Mouse (Mus musculus) large intestine, adult 2 months (tissue): ENCODE data around the gene Inha. TPM values are rescaled to one million over a fixed set of nuclear protein-coding genes. Genes with fewer than 3 reads are reported as not detected.
A peak's percentile ranks its signal among the peaks of the same experiment; 100 is the strongest.

Experiments
- DNase-seq: peaks from one replicate; pipeline ENCODE4 v3.0.0-alpha.2; 2012; ENCODE audit warnings: low read depth, low spot score
- WGBS: fragments of 180-500 bp; shearing (Covaris S2); methylation state at CpG from one replicate; pipeline ENCODE4 v1.1.7; 2018; 5-methylcytosine and 5-hydroxymethylcytosine counted together
- polyA plus RNA-seq: library from polyadenylated mRNA; depleted of rRNA; stranded (reverse); fragments of >200 nt; gene quantifications from 2 replicates; pipeline ENCODE4 v1.2.3, GENCODE M21; 2012; rRNA removed

The Inha gene
- polyA plus RNA-seq, 1 experiment, result 2.7 TPM

GRCm38 (mm10) chr1:75549289-75550279 is 42.7 kb downstream of the Inha start:
- WGBS, result 72% methylated on average over 17 of the region's 17 CpGs
- no peak for DNase-seq

GRCm38 (mm10) chr1:75550586-75550985 is 43.7 kb downstream of the Inha start:
- 59% methylated on average over 15 of the region's 15 CpGs for WGBS
- no peak for DNase-seq

- no peak for DNase-seq
- 81% methylated on average over 7 of the region's 7 CpGs for WGBS
These were observed 48.8 kb downstream of the Inha start for GRCm38 (mm10) chr1:75555680-75556079.

- no peak for DNase-seq
- 84% methylated on average over 9 of the region's 9 CpGs for WGBS
These were observed 49.4 kb downstream of the Inha start for GRCm38 (mm10) chr1:75556143-75556781.

GRCm38 (mm10) chr1:75557041-75557440 is 50.2 kb downstream of the Inha start:
- WGBS, result 93% methylated on average over 7 of the region's 7 CpGs
- no peak for DNase-seq

GRCm38 (mm10) chr1:75558388-75559178 is 51.7 kb downstream of the Inha start:
- whole genome bisulfite sequencing, result 80% methylated on average over 18 of the region's 18 CpGs
- no peak for DNase-seq

GRCm38 (mm10) chr1:75559212-75559925 is 52.5 kb downstream of the Inha start:
- peak; percentile 33 for DNase-seq
- 7% methylated on average over 17 of the region's 17 CpGs for WGBS

Other genes with a start within 250 kb of the Inha start
- gene Ptprn, start 242.6 kb upstream of the Inha start, polyA plus RNA-seq, result 6.4 and 6.5 TPM in 2 replicates
- gene Resp18, start 228.7 kb upstream of the Inha start, polyA plus RNA-seq, result 14.0 and 17.7 TPM in 2 replicates
- 250 and 500 TPM in 2 replicates for gene Dnpep, start 189.1 kb upstream of the Inha start, polyA plus RNA-seq
- gene Des, start 146.7 kb upstream of the Inha start, polyA plus RNA-seq, result 353 and 360 TPM in 2 replicates
- 20.6 and 22.7 TPM in 2 replicates for gene Speg, start 131.8 kb upstream of the Inha start, polyA plus RNA-seq
- gene Gmppa, start 71.1 kb upstream of the Inha start, polyA plus RNA-seq, result 177 and 182 TPM in 2 replicates
- 0.17 TPM in 1 of 2 replicates, not detected in the other for gene Asic4, start 56.6 kb upstream of the Inha start, polyA plus RNA-seq
- gene Chpf, start 27.8 kb upstream of the Inha start, polyA plus RNA-seq, result 22.0 and 25.1 TPM in 2 replicates
- 1.9 and 2.0 TPM in 2 replicates for gene Tmem198, start 27.5 kb upstream of the Inha start, polyA plus RNA-seq
- gene Obsl1, start 625 bp upstream of the Inha start, polyA plus RNA-seq, result 3.3 and 4.1 TPM in 2 replicates
- gene Stk11ip, start 14.5 kb downstream of the Inha start, polyA plus RNA-seq, result 15.6 and 17.3 TPM in 2 replicates
- gene Slc4a3, start 39.2 kb downstream of the Inha start, polyA plus RNA-seq, result 3.0 and 4.7 TPM in 2 replicates